Mouse (Mus musculus): ENCODE measurements around the gene Inhbc. TPM values are rescaled to one million over a fixed set of nuclear protein-coding genes. Genes with fewer than 3 reads are reported as not detected.
"Not testable (repeated sequence)": the region's sequence is repeated elsewhere in the genome, so short reads cannot be mapped to it uniquely, and the experiment has no call there.

Inhbc gene
- polyA plus RNA-seq, 1 experiment from 2014 or later = not detected

GRCm38 (mm10) chr10:127313516-127313915 is 56.7 kb downstream of the Inhbc start:
- not testable (repeated sequence) for H3K4me3 ChIP-seq (ENCODE audit: low read length); H3K36me3 ChIP-seq (ENCODE audit: control insufficient read depth, insufficient read depth); H3K4me2 ChIP-seq (ENCODE audit: low read depth, low read length); ATAC-seq (replicated peaks; ENCODE audit: extremely low read depth, insufficient read depth, low FRiP score); H3K9me3 ChIP-seq (replicated peaks; ENCODE audit: control insufficient read depth, low read length); H3K9ac ChIP-seq (ENCODE audit: low read length); H3K27ac ChIP-seq (ENCODE audit: low read length); H3K27me3 ChIP-seq (ENCODE audit: control insufficient read depth, insufficient read depth, low read length)
- 87% methylated on average over 5 of the region's 5 CpGs for WGBS
- H3K4me1 ChIP-seq (ENCODE audit: control insufficient read depth, insufficient read depth, low read length) = peaks cover 11% of the 10 kb centered on the region

GRCm38 (mm10) chr10:127312858-127313257 is 57.4 kb downstream of the Inhbc start:
- peaks cover 11% of the 10 kb centered on the region for H3K4me1 ChIP-seq (ENCODE audit: control insufficient read depth, insufficient read depth, low read length)

GRCm38 (mm10) chr10:127312356-127312676 is 57.9 kb downstream of the Inhbc start:
- Histone ChIP-seq H3K27me3 (ENCODE audit: control insufficient read depth, insufficient read depth, low read length) (no peaks in the 10 kb centered on the region), H3K4me1 (ENCODE audit: control insufficient read depth, insufficient read depth, low read length) (peaks cover 11% of the 10 kb centered on the region), H3K9ac (ENCODE audit: low read length) (peak overlapping the region; percentile 75), H3K27ac (ENCODE audit: low read length) (peak overlapping the region; percentile 88), H3K4me2 (ENCODE audit: low read depth, low read length) (peak overlapping the region; percentile 77), H3K36me3 (ENCODE audit: control insufficient read depth, insufficient read depth) (peaks cover 16% of the 10 kb centered on the region), H3K4me3 (ENCODE audit: low read length) (peak overlapping the region; percentile 80), H3K9me3 (replicated peaks; ENCODE audit: control insufficient read depth, low read length) (no peaks in the 10 kb centered on the region)
- ATAC-seq (replicated peaks; ENCODE audit: extremely low read depth, insufficient read depth, low FRiP score) = peak; percentile 58
- WGBS = 1% methylated on average over 4 of the region's 4 CpGs

More at GRCm38 (mm10) chr10:127312858-127313257, 57.4 kb downstream of the Inhbc start:
- H3K4me3 ChIP-seq (ENCODE audit: low read length) = no peak overlapping the region
- no peak for ATAC-seq (replicated peaks; ENCODE audit: extremely low read depth, insufficient read depth, low FRiP score)
- WGBS = 51% methylated on average over 4 of the region's 4 CpGs
- no peaks in the 10 kb centered on the region for H3K9me3 ChIP-seq (replicated peaks; ENCODE audit: control insufficient read depth, low read length)
- H3K27me3 ChIP-seq (ENCODE audit: control insufficient read depth, insufficient read depth, low read length) = no peaks in the 10 kb centered on the region
- H3K36me3 ChIP-seq (ENCODE audit: control insufficient read depth, insufficient read depth) = peaks cover 10% of the 10 kb centered on the region
- no peak overlapping the region for H3K9ac ChIP-seq (ENCODE audit: low read length)
- no peak overlapping the region for H3K27ac ChIP-seq (ENCODE audit: low read length)
- no peak overlapping the region for H3K4me2 ChIP-seq (ENCODE audit: low read depth, low read length)

GRCm38 (mm10) chr10:127311476-127312355 is 58.5 kb downstream of the Inhbc start, which contains the start of gene Mars:
Mars (minus strand) TSS chr10:127311786.
- Histone ChIP-seq H3K9me3 (replicated peaks; ENCODE audit: control insufficient read depth, low read length) (no peaks in the 10 kb centered on the region), H3K9ac (ENCODE audit: low read length) (peak within 1 kb of the TSS; percentile 84), H3K27me3 (ENCODE audit: control insufficient read depth, insufficient read depth, low read length) (no peaks in the 10 kb centered on the region), H3K36me3 (ENCODE audit: control insufficient read depth, insufficient read depth) (peaks cover 17% of the 10 kb centered on the region), H3K4me3 (ENCODE audit: low read length) (peak within 1 kb of the TSS; percentile 80), H3K4me1 (ENCODE audit: control insufficient read depth, insufficient read depth, low read length) (peaks cover 11% of the 10 kb centered on the region), H3K27ac (ENCODE audit: low read length) (peak within 1 kb of the TSS; percentile 88), H3K4me2 (ENCODE audit: low read depth, low read length) (peak within 1 kb of the TSS; percentile 77)
- WGBS = under 1% methylated on average over 65 of the region's 65 CpGs
- peak; percentile 94 for ATAC-seq (replicated peaks; ENCODE audit: extremely low read depth, insufficient read depth, low FRiP score)

GRCm38 (mm10) chr10:127310523-127311475 is 59.4 kb downstream of the Inhbc start:
- WGBS = 35% methylated on average over 23 of the region's 23 CpGs

GRCm38 (mm10) chr10:127309167-127309566 is 61.1 kb downstream of the Inhbc start:
- not testable (repeated sequence) for H3K27ac ChIP-seq (ENCODE audit: low read length); H3K4me3 ChIP-seq (ENCODE audit: low read length); H3K9me3 ChIP-seq (replicated peaks; ENCODE audit: control insufficient read depth, low read length); ATAC-seq (replicated peaks; ENCODE audit: extremely low read depth, insufficient read depth, low FRiP score); H3K4me2 ChIP-seq (ENCODE audit: low read depth, low read length); H3K27me3 ChIP-seq (ENCODE audit: control insufficient read depth, insufficient read depth, low read length); H3K9ac ChIP-seq (ENCODE audit: low read length)
- H3K4me1 ChIP-seq (ENCODE audit: control insufficient read depth, insufficient read depth, low read length) = peaks cover 11% of the 10 kb centered on the region
- WGBS = 86% methylated on average over 3 of the region's 3 CpGs
- H3K36me3 ChIP-seq (ENCODE audit: control insufficient read depth, insufficient read depth) = peaks cover 34% of the 10 kb centered on the region

More at GRCm38 (mm10) chr10:127310523-127311475, 59.4 kb downstream of the Inhbc start:
- Histone ChIP-seq H3K4me3 (ENCODE audit: low read length) (peak overlapping the region; percentile 80), H3K4me2 (ENCODE audit: low read depth, low read length) (peak overlapping the region; percentile 77), H3K4me1 (ENCODE audit: control insufficient read depth, insufficient read depth, low read length) (peaks cover 11% of the 10 kb centered on the region), H3K36me3 (ENCODE audit: control insufficient read depth, insufficient read depth) (peaks cover 22% of the 10 kb centered on the region), H3K27me3 (ENCODE audit: control insufficient read depth, insufficient read depth, low read length) (no peaks in the 10 kb centered on the region), H3K27ac (ENCODE audit: low read length) (peak overlapping the region; percentile 53; the same call in 1 of the 2 replicates), H3K9ac (ENCODE audit: low read length) (peak overlapping the region; percentile 84), H3K9me3 (replicated peaks; ENCODE audit: control insufficient read depth, low read length) (no peaks in the 10 kb centered on the region)
- ATAC-seq (replicated peaks; ENCODE audit: extremely low read depth, insufficient read depth, low FRiP score) = peak; percentile 17; the same call in 1 of the 2 replicates

Other genes starting within 250 kb of the Inhbc start
- 55.9 and 57.5 TPM in 2 replicates for gene Os9, start 249.3 kb downstream of the Inhbc start, polyA plus RNA-seq (2015; fragmentation: Nextera tagmentation; extraction: Ambion mirVana)
- 3.4 and 6.5 TPM in 2 replicates for gene B4galnt1, start 205.2 kb downstream of the Inhbc start, polyA plus RNA-seq (2015; fragmentation: Nextera tagmentation; extraction: Ambion mirVana)
- gene Slc26a10, start 189.8 kb downstream of the Inhbc start, polyA plus RNA-seq (2015; fragmentation: Nextera tagmentation; extraction: Ambion mirVana) = 16.2 and 17.6 TPM in 2 replicates
- gene Arhgef25, start 180.3 kb downstream of the Inhbc start, polyA plus RNA-seq (2015; fragmentation: Nextera tagmentation; extraction: Ambion mirVana) = 26.0 and 27.0 TPM in 2 replicates
- 69.9 and 72.5 TPM in 2 replicates for gene Dtx3, start 174.7 kb downstream of the Inhbc start, polyA plus RNA-seq (2015; fragmentation: Nextera tagmentation; extraction: Ambion mirVana)
- 26.3 and 27.2 TPM in 2 replicates for gene Pip4k2c, start 158.8 kb downstream of the Inhbc start, polyA plus RNA-seq (2015; fragmentation: Nextera tagmentation; extraction: Ambion mirVana)
- 0.36 and 0.70 TPM in 2 replicates for gene Kif5a, start 107.1 kb downstream of the Inhbc start, polyA plus RNA-seq (2015; fragmentation: Nextera tagmentation; extraction: Ambion mirVana)
- 148 and 152 TPM in 2 replicates for gene Dctn2, start 104.1 kb downstream of the Inhbc start, polyA plus RNA-seq (2015; fragmentation: Nextera tagmentation; extraction: Ambion mirVana)
- gene Mbd6, start 81.4 kb downstream of the Inhbc start, polyA plus RNA-seq (2015; fragmentation: Nextera tagmentation; extraction: Ambion mirVana) = 11.4 and 11.7 TPM in 2 replicates
- 80.4 and 81.2 TPM in 2 replicates for gene Mars, start 58.6 kb downstream of the Inhbc start, polyA plus RNA-seq (2015; fragmentation: Nextera tagmentation; extraction: Ambion mirVana)
- gene Arhgap9, start 48.5 kb downstream of the Inhbc start, polyA plus RNA-seq (2015; fragmentation: Nextera tagmentation; extraction: Ambion mirVana) = 7.5 and 15.9 TPM in 2 replicates
- 0.91 and 1.4 TPM in 2 replicates for gene Gli1, start 28.5 kb downstream of the Inhbc start, polyA plus RNA-seq (2015; fragmentation: Nextera tagmentation; extraction: Ambion mirVana)
- 0.04 TPM in 1 of 2 replicates, not detected in the other for gene Inhbe, start 16.0 kb downstream of the Inhbc start, polyA plus RNA-seq (2015; fragmentation: Nextera tagmentation; extraction: Ambion mirVana)
- gene R3hdm2, start 9.9 kb upstream of the Inhbc start, polyA plus RNA-seq (2015; fragmentation: Nextera tagmentation; extraction: Ambion mirVana) = 22.6 and 29.9 TPM in 2 replicates
- gene Stac3, start 131.3 kb upstream of the Inhbc start, polyA plus RNA-seq (2015; fragmentation: Nextera tagmentation; extraction: Ambion mirVana) = 0.46 and 0.84 TPM in 2 replicates
- 59.8 and 72.0 TPM in 2 replicates for gene Ndufa4l2, start 144.5 kb upstream of the Inhbc start, polyA plus RNA-seq (2015; fragmentation: Nextera tagmentation; extraction: Ambion mirVana)
- 127 and 132 TPM in 2 replicates for gene Shmt2, start 152.0 kb upstream of the Inhbc start, polyA plus RNA-seq (2015; fragmentation: Nextera tagmentation; extraction: Ambion mirVana)
- gene Nxph4, start 164.1 kb upstream of the Inhbc start, polyA plus RNA-seq (2015; fragmentation: Nextera tagmentation; extraction: Ambion mirVana) = 1.2 and 1.4 TPM in 2 replicates